Mouse (Mus musculus): ENCODE measurements around the gene Gm773.
"Not testable (repeated sequence)": the region's sequence is repeated elsewhere in the genome, so short reads cannot be mapped to it uniquely, and the experiment has no call there.

The Gm773 gene

DNA sequence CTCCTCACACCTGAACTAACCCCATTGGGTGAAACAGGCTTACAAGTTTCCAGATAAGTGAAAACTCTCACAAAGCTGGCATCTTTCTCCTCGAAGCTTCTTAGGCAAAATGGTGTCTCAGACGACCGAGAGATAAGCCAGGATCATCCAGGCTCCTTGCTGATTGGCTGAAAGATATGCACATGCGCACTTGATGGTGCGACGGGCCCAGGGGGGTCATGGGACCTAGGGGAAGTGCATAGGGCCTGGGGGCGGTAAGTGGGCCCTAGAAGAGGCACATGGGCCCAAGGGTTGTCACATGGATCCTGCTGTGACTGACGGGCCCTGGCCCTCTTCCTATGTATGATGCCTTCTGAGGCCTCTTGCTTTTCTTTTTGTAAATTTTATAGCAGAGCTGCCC is at the start of gene Gm773:
TSS of gene Gm773 (minus strand) at position 111 of the 400 bp plus-strand sequence.
- no peak for DNase-seq

DNA sequence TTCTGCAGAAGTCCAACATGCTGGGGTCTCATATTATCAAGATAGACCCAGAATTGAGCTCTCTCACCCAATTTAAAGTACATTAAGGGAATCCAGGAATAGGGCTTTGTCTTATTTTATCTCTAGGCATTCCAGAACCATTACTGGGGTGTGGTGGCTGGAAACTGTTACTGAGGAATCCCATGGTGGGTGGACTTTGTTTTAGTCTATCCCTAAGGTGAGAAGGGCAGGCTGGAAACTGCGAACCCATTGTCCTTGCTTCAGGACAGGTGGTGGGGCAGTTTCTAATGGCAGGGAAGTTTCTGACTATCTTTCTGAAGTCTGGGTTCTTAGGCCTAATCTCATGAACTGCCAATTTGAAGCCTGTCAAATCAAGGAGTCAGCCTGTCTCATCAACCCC is 26.2 kb downstream of the Gm773 start:
- DNase-seq = not testable (repeated sequence)

DNA sequence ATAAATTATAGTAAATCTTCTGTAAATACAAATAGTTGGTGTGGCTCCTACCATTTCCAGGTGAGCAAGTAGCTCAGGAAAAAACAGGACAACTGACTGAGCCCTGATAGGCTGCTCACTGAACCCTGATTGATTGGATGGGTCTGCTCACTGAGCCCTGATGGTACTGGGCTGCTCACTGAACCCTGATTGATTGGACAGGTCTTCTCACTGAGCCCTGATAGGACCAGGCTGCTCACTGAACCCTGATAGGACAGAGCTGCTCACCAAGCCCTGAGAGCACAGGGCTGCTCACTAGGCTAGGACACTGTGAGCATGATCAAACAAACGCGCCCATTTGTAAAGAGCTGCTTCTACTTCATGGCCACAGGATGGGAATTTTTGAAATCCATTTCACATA is 61.3 kb downstream of the Gm773 start:
- no peak for DNase-seq
